Mouse (Mus musculus): ENCODE results near the gene Plcb4. TPM values are rescaled to one million over a fixed set of nuclear protein-coding genes. Genes with fewer than 3 reads are reported as not detected.
A peak's percentile ranks its signal among the peaks of the same experiment; 100 is the strongest.

Gene Plcb4
- polyA plus RNA-seq, 1 experiment from 2014 or later = 17.6 TPM

DNA sequence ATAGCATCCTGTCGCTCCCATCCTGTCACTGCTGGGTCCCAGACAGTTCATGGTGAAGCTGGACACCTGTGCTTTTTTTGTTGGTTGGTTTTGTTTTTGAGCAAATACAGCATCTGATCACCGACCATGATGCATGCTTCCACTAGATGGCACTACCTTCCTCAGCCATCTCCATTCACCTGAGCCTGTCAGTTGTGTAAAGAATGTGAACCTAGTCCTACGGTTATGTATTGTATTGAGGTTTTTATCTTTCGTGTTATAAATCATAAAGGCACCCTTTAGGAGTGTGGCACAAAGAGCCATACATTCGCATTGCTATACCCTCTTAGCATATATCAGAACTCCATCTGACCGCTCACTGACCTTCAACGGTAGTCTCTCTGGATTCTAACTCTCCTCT is 343.3 kb downstream of the Plcb4 start:
- 53% methylated on average over 7 of the region's 7 CpGs for WGBS
- no peak overlapping the region for H3K9ac ChIP-seq
- no peaks in the 10 kb centered on the region for H3K27me3 ChIP-seq
- H3K4me2 ChIP-seq = no peak overlapping the region
- no peak overlapping the region for H3K4me3 ChIP-seq
- H3K4me1 ChIP-seq = peaks cover 8% of the 10 kb centered on the region; the same call in 1 of the 2 replicates
- H3K27ac ChIP-seq = no peak overlapping the region
- no peak for ATAC-seq (ENCODE audit: insufficient number of reproducible peaks, insufficient read depth, low FRiP score, low TSS enrichment, low read depth)
- H3K36me3 ChIP-seq = no peaks in the 10 kb centered on the region
- H3K9me3 ChIP-seq = no peaks in the 10 kb centered on the region

DNA sequence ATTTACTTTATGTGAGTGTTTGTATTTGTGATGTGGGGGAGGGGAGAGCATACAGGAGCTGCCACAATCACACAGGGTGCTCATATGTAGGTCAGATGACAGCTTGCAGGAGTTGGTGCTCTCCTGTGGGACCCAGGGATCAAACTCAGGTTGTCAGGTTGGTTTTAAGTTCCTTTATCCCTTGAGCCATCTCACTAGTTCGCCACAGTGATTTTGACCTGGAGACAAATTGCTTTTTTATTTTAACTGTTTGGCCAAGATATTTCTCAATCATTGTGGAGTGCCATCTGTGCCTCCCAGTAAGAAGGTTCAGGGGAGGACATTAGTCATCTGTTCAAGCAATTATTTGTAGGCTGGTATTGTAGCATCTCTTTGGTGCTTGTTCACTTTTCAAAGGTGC is 345.0 kb downstream of the Plcb4 start:
- no peak overlapping the region for H3K27ac ChIP-seq
- H3K4me3 ChIP-seq = no peak overlapping the region
- ATAC-seq (ENCODE audit: insufficient number of reproducible peaks, insufficient read depth, low FRiP score, low TSS enrichment, low read depth) = no peak
- no peak overlapping the region for H3K4me2 ChIP-seq
- no peaks in the 10 kb centered on the region for H3K36me3 ChIP-seq
- no peaks in the 10 kb centered on the region for H3K4me1 ChIP-seq
- 78% methylated on average over 1 of the region's 1 CpGs for WGBS
- H3K9ac ChIP-seq = no peak overlapping the region
- no peaks in the 10 kb centered on the region for H3K27me3 ChIP-seq
- H3K9me3 ChIP-seq = no peaks in the 10 kb centered on the region

GRCm38 (mm10) chr2:136006280-136006679 is 347.5 kb downstream of the Plcb4 start:
- no peak for ATAC-seq (ENCODE audit: insufficient number of reproducible peaks, insufficient read depth, low FRiP score, low TSS enrichment, low read depth)
- no peaks in the 10 kb centered on the region for H3K9me3 ChIP-seq
- H3K36me3 ChIP-seq = no peaks in the 10 kb centered on the region
- no peak overlapping the region for H3K4me2 ChIP-seq
- H3K27ac ChIP-seq = no peak overlapping the region
- no peaks in the 10 kb centered on the region for H3K27me3 ChIP-seq
- no peaks in the 10 kb centered on the region for H3K4me1 ChIP-seq
- 92% methylated on average over 5 of the region's 5 CpGs for WGBS
- no peak overlapping the region for H3K9ac ChIP-seq
- H3K4me3 ChIP-seq = no peak overlapping the region

GRCm38 (mm10) chr2:136012759-136013158 is 353.9 kb downstream of the Plcb4 start:
- no peaks in the 10 kb centered on the region for H3K27me3 ChIP-seq
- H3K4me3 ChIP-seq = no peak overlapping the region
- no peak overlapping the region for H3K27ac ChIP-seq
- no peak overlapping the region for H3K9ac ChIP-seq
- H3K36me3 ChIP-seq = no peaks in the 10 kb centered on the region
- no peaks in the 10 kb centered on the region for H3K9me3 ChIP-seq
- no peak overlapping the region for H3K4me2 ChIP-seq
- WGBS = 84% methylated on average over 9 of the region's 9 CpGs
- ATAC-seq (ENCODE audit: insufficient number of reproducible peaks, insufficient read depth, low FRiP score, low TSS enrichment, low read depth) = no peak
- H3K4me1 ChIP-seq = no peaks in the 10 kb centered on the region

DNA sequence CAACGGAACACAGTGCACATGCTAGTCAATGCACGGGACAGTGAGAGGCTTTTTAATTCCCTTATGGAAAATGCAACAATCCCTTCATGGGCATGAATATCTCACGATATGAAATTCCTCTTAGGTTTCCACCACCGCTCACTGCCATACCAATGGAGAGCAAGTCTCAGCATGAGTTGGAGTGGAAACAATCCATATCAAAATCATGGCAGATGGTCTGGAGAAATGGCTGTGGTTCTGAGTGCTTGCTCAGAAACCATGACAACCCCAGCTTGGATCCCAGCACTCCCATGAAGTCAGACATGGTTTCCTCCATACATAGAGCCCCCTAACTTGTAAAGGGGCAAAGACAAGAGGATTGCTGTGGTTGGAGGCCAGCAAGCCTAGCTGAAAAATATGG is 389.7 kb downstream of the Plcb4 start:
- ATAC-seq (ENCODE audit: insufficient number of reproducible peaks, insufficient read depth, low FRiP score, low TSS enrichment, low read depth) = no peak
- no peak overlapping the region for H3K4me2 ChIP-seq
- WGBS = 85% methylated on average over 4 of the region's 4 CpGs

DNA sequence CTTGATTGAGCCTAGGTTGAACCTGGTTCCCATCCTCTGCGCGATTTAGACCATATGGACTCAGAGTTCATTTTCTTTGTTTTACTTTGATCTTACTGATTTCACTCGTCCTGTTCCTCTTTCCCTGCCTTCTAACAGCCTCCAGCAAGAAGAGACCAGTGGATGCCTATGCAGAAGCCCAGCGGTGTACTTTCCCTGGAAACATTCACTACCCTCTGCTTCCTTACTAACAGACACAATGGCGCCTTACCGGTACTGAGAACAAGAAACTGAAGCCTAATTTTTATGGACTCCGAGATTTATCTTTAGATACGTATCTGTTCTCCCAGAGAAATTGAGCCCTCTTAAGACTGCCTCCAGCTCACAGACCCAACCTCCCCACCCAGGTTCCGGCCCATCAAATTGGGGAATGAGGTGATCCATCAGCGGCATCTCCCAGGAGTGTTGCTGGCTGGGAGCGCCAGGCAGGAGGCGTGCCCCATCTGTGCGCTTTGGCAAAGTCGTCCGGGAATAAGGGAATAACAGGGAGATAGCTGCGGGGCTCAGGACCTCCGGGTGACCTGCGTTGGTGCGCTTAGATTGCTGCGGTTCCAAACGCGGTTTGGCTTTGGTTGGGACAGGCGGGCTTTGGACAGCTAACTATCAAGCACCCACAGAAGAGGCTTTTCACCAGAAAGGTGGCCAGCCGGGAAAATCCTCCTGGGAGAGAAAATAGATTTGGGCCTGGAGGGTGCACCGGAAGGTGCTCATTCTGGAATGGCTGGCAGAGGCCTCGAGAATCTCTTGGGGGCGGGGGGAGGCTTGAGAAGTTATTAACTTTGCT is 392.2 kb downstream of the Plcb4 start:
- WGBS = 10% methylated on average over 27 of the region's 27 CpGs
- H3K4me3 ChIP-seq = peak overlapping the region; percentile 33
- no peaks in the 10 kb centered on the region for H3K36me3 ChIP-seq
- no peaks in the 10 kb centered on the region for H3K9me3 ChIP-seq
- no peak overlapping the region for H3K27ac ChIP-seq
- H3K4me1 ChIP-seq = peaks cover 15% of the 10 kb centered on the region
- peak overlapping the region; percentile 63 for H3K4me2 ChIP-seq
- peaks cover 13% of the 10 kb centered on the region for H3K27me3 ChIP-seq
- no peak for ATAC-seq (ENCODE audit: insufficient number of reproducible peaks, insufficient read depth, low FRiP score, low TSS enrichment, low read depth)
- no peak overlapping the region for H3K9ac ChIP-seq

More for the DNA sequence above, 389.7 kb downstream of the Plcb4 start:
- Histone ChIP-seq H3K4me3 (no peak overlapping the region), H3K4me1 (peaks cover 15% of the 10 kb centered on the region), H3K27me3 (peaks cover 13% of the 10 kb centered on the region), H3K9ac (no peak overlapping the region), H3K27ac (no peak overlapping the region), H3K36me3 (no peaks in the 10 kb centered on the region), H3K9me3 (no peaks in the 10 kb centered on the region)

DNA sequence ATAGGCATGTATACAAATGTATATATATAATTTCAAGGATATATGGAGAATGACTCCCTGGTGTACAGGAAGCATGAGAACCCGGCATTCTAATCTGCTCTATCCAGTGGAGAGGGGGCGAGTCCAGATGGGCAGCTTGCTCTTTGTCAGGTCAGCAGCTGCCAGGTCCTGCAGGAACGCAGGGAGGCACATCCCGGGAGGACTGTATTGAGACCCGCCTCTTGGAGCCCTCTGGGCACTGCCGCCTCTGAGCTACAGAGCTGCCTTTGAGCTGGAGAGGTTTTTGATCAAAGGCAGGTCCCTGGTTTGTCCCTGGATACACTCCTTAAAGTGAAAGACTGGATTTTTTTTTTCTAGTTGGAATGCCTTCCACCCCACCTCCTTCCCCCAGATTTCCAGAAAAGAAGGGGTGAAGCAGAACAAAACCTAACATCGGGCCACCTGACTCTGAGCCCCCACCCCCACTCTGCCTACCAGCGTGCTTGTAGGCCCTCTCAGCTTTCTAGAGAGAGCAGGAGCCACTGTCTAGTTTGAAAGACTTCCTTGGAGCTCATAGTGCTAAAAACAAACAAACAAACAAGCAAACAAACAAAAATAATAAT is 393.0 kb downstream of the Plcb4 start, which contains the start of gene Lamp5:
Lamp5 (plus strand) TSS at position 552 of the 602 bp plus-strand sequence.
- no peak within 1 kb of the TSS for H3K27ac ChIP-seq
- no peaks in the 10 kb centered on the region for H3K36me3 ChIP-seq
- H3K4me3 ChIP-seq = peak within 1 kb of the TSS; percentile 33
- 1% methylated on average over 8 of the region's 8 CpGs for WGBS
- H3K4me2 ChIP-seq = peak within 1 kb of the TSS; percentile 63
- no peaks in the 10 kb centered on the region for H3K9me3 ChIP-seq
- no peak within 1 kb of the TSS for H3K9ac ChIP-seq
- peaks cover 15% of the 10 kb centered on the region for H3K4me1 ChIP-seq
- ATAC-seq (ENCODE audit: insufficient number of reproducible peaks, insufficient read depth, low FRiP score, low TSS enrichment, low read depth) = no peak
- peaks cover 13% of the 10 kb centered on the region for H3K27me3 ChIP-seq

- H3K4me2 ChIP-seq = peak overlapping the region; percentile 72
- no peaks in the 10 kb centered on the region for H3K36me3 ChIP-seq
- WGBS = 2% methylated on average over 19 of the region's 19 CpGs
- no peak overlapping the region for H3K9ac ChIP-seq
- peaks cover 43% of the 10 kb centered on the region for H3K27me3 ChIP-seq
- H3K4me3 ChIP-seq = peak overlapping the region; percentile 41
- peaks cover 24% of the 10 kb centered on the region for H3K4me1 ChIP-seq
- no peak overlapping the region for H3K27ac ChIP-seq
- no peaks in the 10 kb centered on the region for H3K9me3 ChIP-seq
- ATAC-seq (ENCODE audit: insufficient number of reproducible peaks, insufficient read depth, low FRiP score, low TSS enrichment, low read depth) = 0 out of 2 replicates have a peak, but pooled peaks have one; percentile 62
Measured at GRCm38 (mm10) chr2:136057861-136058331, 399.1 kb downstream of the Plcb4 start.

GRCm38 (mm10) chr2:136058398-136058797 is 399.6 kb downstream of the Plcb4 start:
- ATAC-seq (ENCODE audit: insufficient number of reproducible peaks, insufficient read depth, low FRiP score, low TSS enrichment, low read depth) = no peak
- H3K4me2 ChIP-seq = peak overlapping the region; percentile 72
- peak overlapping the region; percentile 41 for H3K4me3 ChIP-seq
- peaks cover 24% of the 10 kb centered on the region for H3K4me1 ChIP-seq
- no peaks in the 10 kb centered on the region for H3K9me3 ChIP-seq
- no peak overlapping the region for H3K27ac ChIP-seq
- H3K36me3 ChIP-seq = no peaks in the 10 kb centered on the region
- H3K27me3 ChIP-seq = peaks cover 43% of the 10 kb centered on the region
- WGBS = 0% methylated on average over 7 of the region's 7 CpGs
- no peak overlapping the region for H3K9ac ChIP-seq

- no peak for ATAC-seq (ENCODE audit: insufficient number of reproducible peaks, insufficient read depth, low FRiP score, low TSS enrichment, low read depth)
- Histone ChIP-seq H3K9me3 (no peaks in the 10 kb centered on the region), H3K4me1 (peaks cover 24% of the 10 kb centered on the region), H3K27me3 (peaks cover 43% of the 10 kb centered on the region), H3K36me3 (no peaks in the 10 kb centered on the region), H3K4me2 (peak overlapping the region; percentile 72), H3K27ac (no peak overlapping the region), H3K9ac (peak overlapping the region; percentile 44; the same call in 1 of the 2 replicates), H3K4me3 (peak overlapping the region; percentile 41)
- 1% methylated on average over 37 of the region's 37 CpGs for WGBS
Measured at GRCm38 (mm10) chr2:136059029-136059669, 400.3 kb downstream of the Plcb4 start.
